Mouse (Mus musculus): Measurements from ENCODE around the gene Ccdc74a. TPM values are rescaled to one million over a fixed set of nuclear protein-coding genes. Genes with fewer than 3 reads are reported as not detected.
A peak's percentile ranks its signal among the peaks of the same experiment; 100 is the strongest.
"Not testable (repeated sequence)": the region's sequence is repeated elsewhere in the genome, so short reads cannot be mapped to it uniquely, and the experiment has no call there.

Ccdc74a gene
- 3.9 and 4.5 TPM in 2 replicates for polyA plus RNA-seq (2014; fragmentation: Nextera tagmentation; extraction: Ambion mirVana)

GRCm38 (mm10) chr16:17646310-17647114, at the start of gene Ccdc74a:
Gene Ccdc74a, plus strand, starts transcription at chr16:17646470.
- Histone ChIP-seq H3K4me2 (peak within 1 kb of the TSS; percentile 94), H3K9me3 (ENCODE audit: control insufficient read depth, low read length) (no peaks in the 10 kb centered on the region), H3K4me3 (ENCODE audit: low read depth, low read length) (peak within 1 kb of the TSS; percentile 54), H3K9ac (ENCODE audit: low read depth, low read length) (peak within 1 kb of the TSS; percentile 69), H3K27me3 (replicated peaks; ENCODE audit: control insufficient read depth, insufficient read depth, low read length) (no peaks in the 10 kb centered on the region), H3K36me3 (ENCODE audit: control insufficient read depth, insufficient read depth, low read length) (peaks cover 20% of the 10 kb centered on the region), H3K4me1 (replicated peaks; ENCODE audit: control insufficient read depth, insufficient read depth, low read length) (peaks cover 12% of the 10 kb centered on the region), H3K27ac (ENCODE audit: low read depth, low read length) (peak within 1 kb of the TSS; percentile 32)
- DNase-seq (ENCODE audit: low spot score): peak; percentile 88
- 4% methylated on average over 64 of the region's 65 CpGs for WGBS
- peak; percentile 98 for ATAC-seq (replicated peaks; ENCODE audit: low FRiP score)

GRCm38 (mm10) chr16:17600944-17601562, 45.2 kb upstream of the Ccdc74a start:
- WGBS: 70% methylated on average over 3 of the region's 3 CpGs
- ATAC-seq (replicated peaks; ENCODE audit: low FRiP score) (peak; percentile 26), DNase-seq (ENCODE audit: low spot score) (no peak)
- H3K4me2 ChIP-seq: no peak overlapping the region
- H3K9me3 ChIP-seq (ENCODE audit: control insufficient read depth, low read length): no peaks in the 10 kb centered on the region
- no peaks in the 10 kb centered on the region for H3K4me1 ChIP-seq (replicated peaks; ENCODE audit: control insufficient read depth, insufficient read depth, low read length)
- H3K9ac ChIP-seq (ENCODE audit: low read depth, low read length): no peak overlapping the region
- no peaks in the 10 kb centered on the region for H3K36me3 ChIP-seq (ENCODE audit: control insufficient read depth, insufficient read depth, low read length)
- no peaks in the 10 kb centered on the region for H3K27me3 ChIP-seq (replicated peaks; ENCODE audit: control insufficient read depth, insufficient read depth, low read length)
- H3K4me3 ChIP-seq (ENCODE audit: low read depth, low read length): no peak overlapping the region
- no peak overlapping the region for H3K27ac ChIP-seq (ENCODE audit: low read depth, low read length)

- no peak overlapping the region for H3K4me2 ChIP-seq
- H3K27ac ChIP-seq (ENCODE audit: low read depth, low read length): no peak overlapping the region
These were observed 41.3 kb upstream of the Ccdc74a start for GRCm38 (mm10) chr16:17604941-17605340.

GRCm38 (mm10) chr16:17605684-17606083, 40.6 kb upstream of the Ccdc74a start:
- 66% methylated on average over 5 of the region's 5 CpGs for WGBS
- no peak for ATAC-seq (replicated peaks; ENCODE audit: low FRiP score)
- H3K9me3 ChIP-seq (ENCODE audit: control insufficient read depth, low read length): no peaks in the 10 kb centered on the region
- DNase-seq (ENCODE audit: low spot score): no peak
- no peak overlapping the region for H3K4me3 ChIP-seq (ENCODE audit: low read depth, low read length)
- no peak overlapping the region for H3K4me2 ChIP-seq
- H3K9ac ChIP-seq (ENCODE audit: low read depth, low read length): no peak overlapping the region
- H3K4me1 ChIP-seq (replicated peaks; ENCODE audit: control insufficient read depth, insufficient read depth, low read length): no peaks in the 10 kb centered on the region
- H3K27me3 ChIP-seq (replicated peaks; ENCODE audit: control insufficient read depth, insufficient read depth, low read length): no peaks in the 10 kb centered on the region
- no peaks in the 10 kb centered on the region for H3K36me3 ChIP-seq (ENCODE audit: control insufficient read depth, insufficient read depth, low read length)
- no peak overlapping the region for H3K27ac ChIP-seq (ENCODE audit: low read depth, low read length)

More at GRCm38 (mm10) chr16:17604941-17605340, 41.3 kb upstream of the Ccdc74a start:
- 73% methylated on average over 4 of the region's 4 CpGs for WGBS
- Histone ChIP-seq H3K4me3 (ENCODE audit: low read depth, low read length) (no peak overlapping the region), H3K9ac (ENCODE audit: low read depth, low read length) (no peak overlapping the region), H3K27me3 (replicated peaks; ENCODE audit: control insufficient read depth, insufficient read depth, low read length) (no peaks in the 10 kb centered on the region), H3K4me1 (replicated peaks; ENCODE audit: control insufficient read depth, insufficient read depth, low read length) (no peaks in the 10 kb centered on the region), H3K36me3 (ENCODE audit: control insufficient read depth, insufficient read depth, low read length) (no peaks in the 10 kb centered on the region), H3K9me3 (ENCODE audit: control insufficient read depth, low read length) (no peaks in the 10 kb centered on the region)
- no peak for DNase-seq (ENCODE audit: low spot score)
- no peak for ATAC-seq (replicated peaks; ENCODE audit: low FRiP score)

GRCm38 (mm10) chr16:17611383-17611782, 34.9 kb upstream of the Ccdc74a start:
- Histone ChIP-seq H3K27ac (ENCODE audit: low read depth, low read length) (no peak overlapping the region), H3K36me3 (ENCODE audit: control insufficient read depth, insufficient read depth, low read length) (no peaks in the 10 kb centered on the region), H3K9ac (ENCODE audit: low read depth, low read length) (no peak overlapping the region), H3K4me3 (ENCODE audit: low read depth, low read length) (no peak overlapping the region), H3K4me2 (no peak overlapping the region), H3K4me1 (replicated peaks; ENCODE audit: control insufficient read depth, insufficient read depth, low read length) (no peaks in the 10 kb centered on the region), H3K9me3 (ENCODE audit: control insufficient read depth, low read length) (no peaks in the 10 kb centered on the region), H3K27me3 (replicated peaks; ENCODE audit: control insufficient read depth, insufficient read depth, low read length) (no peaks in the 10 kb centered on the region)
- no peak for ATAC-seq (replicated peaks; ENCODE audit: low FRiP score)
- no peak for DNase-seq (ENCODE audit: low spot score)
- 68% methylated on average over 4 of the region's 4 CpGs for WGBS

- WGBS: 85% methylated on average over 6 of the region's 6 CpGs
- H3K27ac ChIP-seq (ENCODE audit: low read depth, low read length); H3K4me3 ChIP-seq (ENCODE audit: low read depth, low read length); H3K4me1 ChIP-seq (replicated peaks; ENCODE audit: control insufficient read depth, insufficient read depth, low read length); H3K27me3 ChIP-seq (replicated peaks; ENCODE audit: control insufficient read depth, insufficient read depth, low read length); H3K36me3 ChIP-seq (ENCODE audit: control insufficient read depth, insufficient read depth, low read length); ATAC-seq (replicated peaks; ENCODE audit: low FRiP score); H3K4me2 ChIP-seq; H3K9me3 ChIP-seq (ENCODE audit: control insufficient read depth, low read length); DNase-seq (ENCODE audit: low spot score); H3K9ac ChIP-seq (ENCODE audit: low read depth, low read length): not testable (repeated sequence)
These were observed 31.5 kb upstream of the Ccdc74a start for GRCm38 (mm10) chr16:17614740-17615139.

GRCm38 (mm10) chr16:17616212-17616611, 30.1 kb upstream of the Ccdc74a start:
- H3K36me3 ChIP-seq (ENCODE audit: control insufficient read depth, insufficient read depth, low read length): no peaks in the 10 kb centered on the region
- WGBS: 68% methylated on average over 5 of the region's 5 CpGs
- H3K4me1 ChIP-seq (replicated peaks; ENCODE audit: control insufficient read depth, insufficient read depth, low read length): peaks cover 7% of the 10 kb centered on the region
- DNase-seq (ENCODE audit: low spot score) (no peak), ATAC-seq (replicated peaks; ENCODE audit: low FRiP score) (no peak)
- no peaks in the 10 kb centered on the region for H3K27me3 ChIP-seq (replicated peaks; ENCODE audit: control insufficient read depth, insufficient read depth, low read length)
- H3K4me3 ChIP-seq (ENCODE audit: low read depth, low read length): no peak overlapping the region
- no peaks in the 10 kb centered on the region for H3K9me3 ChIP-seq (ENCODE audit: control insufficient read depth, low read length)
- no peak overlapping the region for H3K27ac ChIP-seq (ENCODE audit: low read depth, low read length)
- H3K9ac ChIP-seq (ENCODE audit: low read depth, low read length): no peak overlapping the region
- H3K4me2 ChIP-seq: no peak overlapping the region

GRCm38 (mm10) chr16:17617922-17618565, 28.2 kb upstream of the Ccdc74a start:
- no peak overlapping the region for H3K4me3 ChIP-seq (ENCODE audit: low read depth, low read length)
- 17% methylated on average over 13 of the region's 13 CpGs for WGBS
- DNase-seq (ENCODE audit: low spot score): peak; percentile 72
- peaks cover 7% of the 10 kb centered on the region for H3K4me1 ChIP-seq (replicated peaks; ENCODE audit: control insufficient read depth, insufficient read depth, low read length)
- peak overlapping the region; percentile 39; the same call in 1 of the 2 replicates for H3K4me2 ChIP-seq
- no peaks in the 10 kb centered on the region for H3K27me3 ChIP-seq (replicated peaks; ENCODE audit: control insufficient read depth, insufficient read depth, low read length)
- peak; percentile 74; the same call in 1 of the 2 replicates for ATAC-seq (replicated peaks; ENCODE audit: low FRiP score)
- no peaks in the 10 kb centered on the region for H3K9me3 ChIP-seq (ENCODE audit: control insufficient read depth, low read length)
- no peaks in the 10 kb centered on the region for H3K36me3 ChIP-seq (ENCODE audit: control insufficient read depth, insufficient read depth, low read length)
- no peak overlapping the region for H3K27ac ChIP-seq (ENCODE audit: low read depth, low read length)
- H3K9ac ChIP-seq (ENCODE audit: low read depth, low read length): no peak overlapping the region

Data from liver, embryonic 11.5 days (tissue).